13 mouse cellular contexts compared by ENCODE assay signal in the genomic region with DNA sequence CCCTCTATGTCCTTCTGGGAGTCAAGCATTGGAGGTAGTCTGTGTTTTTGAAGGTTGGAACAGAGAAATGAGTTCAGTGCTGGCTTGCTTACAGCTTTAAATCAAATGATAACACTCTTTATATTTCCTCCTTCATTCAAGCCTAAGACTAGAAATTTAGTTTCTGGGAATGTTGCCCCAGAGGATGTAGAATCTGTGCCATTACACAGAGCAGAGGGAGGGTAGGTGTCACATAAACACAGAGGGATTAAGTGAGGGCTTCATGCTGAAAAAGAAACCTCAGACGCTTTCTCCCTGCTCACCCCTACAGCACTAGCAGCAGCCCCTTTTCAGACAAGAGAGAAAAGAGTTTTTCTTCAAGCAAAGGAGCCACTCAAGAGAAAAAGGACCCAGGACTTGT.
"Had no signal": no experiment of that assay in that cellular context is flagged by ENCODE, and none has a peak within 500 bp of the region (broad histone marks: within the 10 kb centered on the region; RNA-seq: fewer than 3 reads in every experiment).

No protein-coding gene starts in this region.

- H3K4me3 ChIP-seq: limb, embryonic 15.5 days; liver, embryonic 12.5 days; midbrain, embryonic 10.5 days; neural tube, embryonic 13.5 days; stomach, embryonic 15.5 days had no signal

- H3K36me3 ChIP-seq: limb, embryonic 15.5 days; liver, embryonic 12.5 days; midbrain, embryonic 10.5 days; neural tube, embryonic 13.5 days; stomach, embryonic 15.5 days had no signal

- H3K27ac ChIP-seq: limb, embryonic 15.5 days; liver, embryonic 12.5 days; midbrain, embryonic 10.5 days; neural tube, embryonic 13.5 days; stomach, embryonic 15.5 days had no signal

- H3K9ac ChIP-seq: limb, embryonic 15.5 days; liver, embryonic 12.5 days; neural tube, embryonic 13.5 days; stomach, embryonic 15.5 days had no signal

- H3K4me2 ChIP-seq: limb, embryonic 15.5 days; liver, embryonic 12.5 days; neural tube, embryonic 13.5 days; stomach, embryonic 15.5 days had no signal

- ATAC-seq: inflammation-experienced regulatory T-cells, adult 6 months; intestine, postnatal 0 days; liver, embryonic 12.5 days; midbrain, embryonic 16.5 days had no signal

- H3K4me1 ChIP-seq: limb, embryonic 15.5 days; liver, embryonic 12.5 days; midbrain, embryonic 10.5 days; neural tube, embryonic 13.5 days; stomach, embryonic 15.5 days had no signal

- H3K9me3 ChIP-seq: limb, embryonic 15.5 days; liver, embryonic 12.5 days; midbrain, embryonic 10.5 days; neural tube, embryonic 13.5 days; stomach, embryonic 15.5 days had no signal

- DNase-seq: kidney, adult 8-10 months; kidney, postnatal 25 days; lung, postnatal 4 days; thymus, adult 18-20 months; thymus, postnatal 14 days had no signal

- H3K27me3 ChIP-seq: limb, embryonic 15.5 days; liver, embryonic 12.5 days; neural tube, embryonic 13.5 days; stomach, embryonic 15.5 days had no signal
